Mouse (Mus musculus): Measurements from ENCODE around the gene Katnal1.

DNA sequence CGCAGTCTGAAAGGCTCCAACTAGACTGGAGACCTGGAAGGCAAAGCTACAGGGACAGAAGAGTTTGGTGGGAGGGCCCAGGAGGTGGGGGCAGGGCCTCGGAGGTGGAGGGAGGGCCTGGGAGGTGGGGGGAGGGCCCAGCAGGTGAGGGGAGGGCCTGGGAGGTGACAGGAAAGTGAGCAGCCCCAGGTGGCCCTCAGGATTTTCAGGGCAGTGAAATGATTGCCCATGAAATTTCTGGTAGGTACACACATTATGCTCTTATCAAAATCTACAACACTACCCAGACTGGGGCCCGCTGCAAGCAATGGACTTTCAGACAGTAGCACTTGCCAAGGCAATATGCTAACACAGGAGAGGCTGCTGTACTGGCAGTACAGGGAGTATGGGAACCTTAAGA lies 59.5 kb downstream of the Katnal1 start:
- TF ChIP-seq CTCF (IDR thresholded peaks at IDR 0.05) (no peak), EP300 (IDR thresholded peaks at IDR 0.05) (no peak)
